Mouse (Mus musculus): Measurements from ENCODE around the gene Gldn. TPM values are rescaled to one million over a fixed set of nuclear protein-coding genes. Genes with fewer than 3 reads are reported as not detected.

Gldn gene
- total RNA-seq, 2 experiments from 2014 or later: 1.3 to 3.9 TPM

DNA sequence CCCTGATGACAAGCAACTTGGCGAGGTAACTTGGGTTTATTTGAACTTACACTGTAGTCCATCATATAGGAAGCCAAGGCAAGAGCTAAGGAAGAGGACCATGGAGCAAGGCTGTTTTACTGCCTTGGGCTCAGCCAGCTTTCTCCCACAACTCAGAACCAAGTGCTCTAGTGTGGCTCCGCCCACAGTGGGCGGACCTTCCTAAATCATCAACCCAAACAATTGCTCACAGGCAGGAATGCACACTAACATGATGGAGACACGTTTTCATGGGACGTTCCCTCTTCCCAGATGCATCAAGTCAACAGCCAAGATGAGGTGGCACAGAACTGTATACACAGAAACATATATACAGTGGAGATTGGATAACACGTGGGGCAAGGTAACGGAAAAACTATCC, 55.7 kb downstream of the Gldn start:
- intact Hi-C loops (cut with DNase I; ENCODE audit: low total_unique reads): no loop called here
- no peak for DNase-seq

DNA sequence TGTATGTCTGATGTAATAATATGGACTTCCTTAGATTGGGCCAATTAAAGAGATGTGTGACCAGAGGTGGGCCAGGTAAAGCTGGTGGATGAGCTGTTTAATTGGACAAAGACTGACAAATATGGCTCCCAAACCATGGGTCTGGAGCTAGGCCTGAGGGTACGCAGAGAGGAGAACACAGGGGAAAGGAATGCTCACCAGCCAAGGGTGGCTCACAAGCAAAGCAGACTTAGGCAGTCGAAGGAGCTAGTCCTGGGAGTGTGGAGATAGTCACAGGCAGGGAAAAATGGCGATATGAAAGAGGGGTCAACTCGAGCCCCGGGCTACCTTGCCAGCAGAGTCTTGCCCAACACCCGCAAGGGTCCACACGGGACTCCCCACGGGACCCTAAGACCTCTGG, 70.5 kb downstream of the Gldn start:
- intact Hi-C loops (cut with DNase I; ENCODE audit: low total_unique reads): no loop called here
- DNase-seq: no peak

Other genes with a start within 250 kb of the Gldn start
- under 1 TPM; 0.14 to 0.22 TPM for gene Tnfaip8l3, start 218.1 kb upstream of the Gldn start, total RNA-seq (2021)
- not detected for gene Cyp19a1, start 18.4 kb upstream of the Gldn start, total RNA-seq (2021)
- gene Dmxl2, start 215.1 kb downstream of the Gldn start, total RNA-seq (2021): 1 to 10 TPM; 3.8 to 5.0 TPM

All from gastrocnemius, postnatal 14 days (tissue).